Mouse (Mus musculus) heart, adult 8-10 months (tissue): ENCODE measurements at regions not wholly inside any gene's neighbourhood (a gene's known extent, or its start where the extent isn't known, plus 50 kb on each side); places are given as distances from the start of the nearest gene placed in this dataset.
A peak's percentile ranks its signal among the peaks of the same experiment; 100 is the strongest.

Experiments
- DNase-seq: peaks from one replicate; pipeline ENCODE4 v3.0.0; 2022; ENCODE audit warnings: low spot score

- no peak for DNase-seq
These were observed 85.6 kb upstream of the Aldh1b1 start for GRCm38 (mm10) chr4:45713046-45713706.

GRCm38 (mm10) chr4:45703997-45704396 lies 94.8 kb upstream of the Aldh1b1 start:
- DNase-seq: no peak

GRCm38 (mm10) chr4:45699601-45700000 lies 99.2 kb upstream of the Aldh1b1 start:
- DNase-seq: no peak

GRCm38 (mm10) chr4:45695239-45695638 lies 103.6 kb upstream of the Aldh1b1 start:
- DNase-seq: no peak

GRCm38 (mm10) chr4:45689991-45690916 lies 108.6 kb upstream of the Aldh1b1 start:
- no peak for DNase-seq

- no peak for DNase-seq
These were observed 109.2 kb upstream of the Aldh1b1 start for GRCm38 (mm10) chr4:45689572-45689971.

- no peak for DNase-seq
These were observed 110.6 kb upstream of the Aldh1b1 start for GRCm38 (mm10) chr4:45688233-45688632.

GRCm38 (mm10) chr4:45685031-45685430 lies 113.8 kb upstream of the Aldh1b1 start:
- no peak for DNase-seq

GRCm38 (mm10) chr4:45683205-45683604 lies 115.6 kb upstream of the Aldh1b1 start:
- peak; percentile 9 for DNase-seq

- no peak for DNase-seq
These were observed 116.1 kb upstream of the Aldh1b1 start for GRCm38 (mm10) chr4:45682746-45683145.

GRCm38 (mm10) chr4:45676137-45676536 lies 122.7 kb upstream of the Aldh1b1 start:
- no peak for DNase-seq

GRCm38 (mm10) chr4:45674291-45674690 lies 124.5 kb upstream of the Aldh1b1 start:
- no peak for DNase-seq

GRCm38 (mm10) chr4:45673081-45673819 lies 125.6 kb upstream of the Aldh1b1 start:
- DNase-seq: no peak

- DNase-seq: no peak
These were observed 126.4 kb upstream of the Aldh1b1 start for GRCm38 (mm10) chr4:45672262-45673076.

GRCm38 (mm10) chr4:45664372-45664771 lies 132.1 kb upstream of the Shb start:
- no peak for DNase-seq

GRCm38 (mm10) chr4:45657350-45657978 lies 125.2 kb upstream of the Shb start:
- DNase-seq: no peak

GRCm38 (mm10) chr4:45655780-45656179 lies 123.5 kb upstream of the Shb start:
- no peak for DNase-seq

- no peak for DNase-seq
These were observed 122.5 kb upstream of the Shb start for GRCm38 (mm10) chr4:45654804-45655155.

GRCm38 (mm10) chr4:45654019-45654803 lies 121.9 kb upstream of the Shb start:
- no peak for DNase-seq
